Mouse (Mus musculus) ES-E14 (cell line): ENCODE measurements around the gene Poglut1.

Source experiments
- CHD2 ChIP-seq: IDR thresholded peaks from 2 replicates; pipeline ENCODE4 v1.6.1; 2014; ENCODE audit warnings: mild to moderate bottlenecking, low read depth, low read length, inconsistent platforms
- HCFC1 ChIP-seq: IDR thresholded peaks from 2 replicates; pipeline ENCODE4 v1.6.1; 2012; ENCODE audit warnings: low read length, inconsistent platforms, borderline replicate concordance; ENCODE audit not compliant: insufficient read depth
- MAFK ChIP-seq: IDR thresholded peaks from 2 replicates; pipeline ENCODE4 v1.6.1; 2014; ENCODE audit warnings: mild to moderate bottlenecking, low read depth, low read length, inconsistent platforms; ENCODE audit not compliant: insufficient read depth
- ZC3H11A ChIP-seq: IDR thresholded peaks from 2 replicates; pipeline ENCODE4 v1.6.1; 2012; ENCODE audit warnings: low read depth, mild to moderate bottlenecking, inconsistent platforms, low read length, borderline replicate concordance
- ZNF384 ChIP-seq: IDR thresholded peaks from 2 replicates; pipeline ENCODE4 v1.6.1; 2012; ENCODE audit warnings: low read depth, low read length, inconsistent platforms

DNA sequence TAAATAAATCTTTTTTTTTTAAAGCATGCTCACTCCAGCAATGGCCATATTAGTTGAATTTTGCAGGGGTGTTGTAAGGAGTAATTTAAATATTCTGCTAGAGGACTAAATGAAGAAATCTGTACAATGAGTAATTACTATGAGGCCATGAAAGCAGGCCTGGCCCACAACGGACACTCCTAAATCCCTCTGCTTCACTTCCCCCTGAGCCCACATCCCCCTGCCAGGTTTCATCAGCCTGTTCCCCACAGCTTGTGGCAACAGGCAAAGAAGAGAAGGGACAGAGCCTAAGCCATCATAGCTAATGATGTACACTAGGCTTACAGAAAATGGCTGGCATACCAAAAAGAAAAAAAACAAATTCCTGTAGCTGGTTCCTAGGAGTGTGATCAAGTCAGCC lies 2.1 kb downstream of the Poglut1 start:
- TF ChIP-seq MAFK (no peak), ZNF384 (no peak), CHD2 (no peak), HCFC1 (no peak), ZC3H11A (no peak)
